ENCODE assay signal across 10 mouse cellular contexts in the genomic region with DNA sequence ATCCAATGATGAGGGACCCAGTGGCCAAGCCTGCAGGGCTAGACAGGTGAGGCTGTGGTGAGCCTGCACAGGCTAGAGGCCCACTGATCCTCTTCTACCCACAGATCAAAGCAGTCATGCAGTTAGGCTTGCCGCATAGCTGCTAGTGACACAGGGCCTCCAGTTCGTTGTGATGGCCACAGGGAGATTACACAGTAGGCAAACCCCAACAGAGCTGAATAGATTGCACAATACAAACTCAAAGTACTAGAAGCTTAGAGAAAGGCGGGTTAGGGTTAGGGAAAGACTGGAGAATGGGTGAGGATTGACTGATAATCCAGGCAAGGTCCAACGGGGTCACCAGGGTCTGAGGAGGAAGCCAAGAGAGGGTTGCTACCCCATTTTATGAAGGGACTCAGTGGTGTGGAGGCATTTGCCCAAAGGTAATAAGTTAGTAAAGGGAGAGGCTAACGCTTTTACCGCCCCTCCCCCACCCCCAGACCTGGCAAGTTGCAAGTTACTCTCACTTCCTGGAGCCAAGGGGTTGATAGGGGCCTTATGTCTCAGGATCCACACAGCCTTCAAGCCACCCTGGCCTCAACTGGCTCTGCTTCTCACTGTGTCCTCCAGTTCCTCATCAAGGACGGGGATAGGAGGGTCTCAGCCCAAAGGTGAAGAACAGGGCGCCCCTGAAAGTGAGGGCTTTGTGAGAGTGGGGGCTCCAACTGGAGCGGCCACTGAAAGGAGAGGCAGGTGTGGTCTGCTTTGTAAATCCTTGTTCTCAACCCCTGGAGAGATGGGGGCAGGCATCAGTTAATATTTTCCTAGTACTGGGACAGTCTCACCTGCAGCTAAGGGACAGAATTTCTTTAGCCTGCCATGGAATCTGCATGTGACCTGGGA. TPM values are rescaled to one million over a fixed set of nuclear protein-coding genes. Genes with fewer than 3 reads are reported as not detected.
DNase-seq lines count a peak whose midpoint lies in the region; ATAC-seq and TF ChIP-seq lines count a peak whose summit lies in the region.
"Had no signal": no experiment of that assay in that cellular context is flagged by ENCODE, and none has a peak within 500 bp of the region (broad histone marks: within the 10 kb centered on the region; RNA-seq: fewer than 3 reads in every experiment).

No protein-coding gene starts in this region.

- peak; percentile 36; the same call in 1 of the 2 replicates for ATAC-seq in kidney, embryonic 16.5 days (ENCODE audit: low FRiP score, low TSS enrichment)
- ATAC-seq in Patski: peak; percentile 77
- ATAC-seq in limb, embryonic 11.5 days (ENCODE audit: insufficient number of reproducible peaks, low FRiP score, low TSS enrichment, low read depth): peak; percentile 15; the same call in 1 of the 2 replicates
- peak; percentile 25; the same call in 1 of the 2 replicates for ATAC-seq in stomach, embryonic 14.5 days (ENCODE audit: insufficient number of reproducible peaks, insufficient read depth, low FRiP score, low read depth)

- no peaks in the 10 kb centered on the region for H3K9me3 ChIP-seq in kidney, embryonic 16.5 days (ENCODE audit: low read length)
- no peaks in the 10 kb centered on the region for H3K9me3 ChIP-seq in limb, embryonic 11.5 days (ENCODE audit: control insufficient read depth, low read length)
- H3K9me3 ChIP-seq in stomach, embryonic 14.5 days (ENCODE audit: control insufficient read depth, low read depth, low read length): no peaks in the 10 kb centered on the region

- H3K9ac ChIP-seq in kidney, embryonic 16.5 days (replicated peaks; ENCODE audit: low read length): no peak overlapping the region
- no peak overlapping the region for H3K9ac ChIP-seq in limb, embryonic 11.5 days (ENCODE audit: low read length)
- no peak overlapping the region for H3K9ac ChIP-seq in stomach, embryonic 14.5 days (replicated peaks; ENCODE audit: low read depth, low read length)

- peak overlapping the region; percentile 63; the same call in 1 of the 2 replicates for H3K27ac ChIP-seq in kidney, embryonic 16.5 days (ENCODE audit: low read length)
- no peak overlapping the region for H3K27ac ChIP-seq in limb, embryonic 11.5 days (replicated peaks; ENCODE audit: low read depth, low read length)
- H3K27ac ChIP-seq in stomach, embryonic 14.5 days (ENCODE audit: low read length): no peak overlapping the region
- H3K27ac ChIP-seq in gastrocnemius, adult 2 months: no peak overlapping the region

- H3K27me3 ChIP-seq in kidney, embryonic 16.5 days (ENCODE audit: insufficient read depth, low read length): no peaks in the 10 kb centered on the region
- H3K27me3 ChIP-seq in Patski: no peaks in the 10 kb centered on the region
- H3K27me3 ChIP-seq in limb, embryonic 11.5 days (ENCODE audit: control insufficient read depth, insufficient read depth, low read length): no peaks in the 10 kb centered on the region
- no peaks in the 10 kb centered on the region for H3K27me3 ChIP-seq in stomach, embryonic 14.5 days (ENCODE audit: control insufficient read depth, insufficient read depth, low read length)

- no peak for TF ChIP-seq CTCF in Patski (IDR thresholded peaks at IDR 0.05)
- TF ChIP-seq CTCF in gastrocnemius, adult 2 months (IDR thresholded peaks at IDR 0.05): no peak

- H3K36me3 ChIP-seq in kidney, embryonic 16.5 days (ENCODE audit: insufficient read depth, low read length): no peaks in the 10 kb centered on the region
- no peaks in the 10 kb centered on the region for H3K36me3 ChIP-seq in limb, embryonic 11.5 days (ENCODE audit: control insufficient read depth, insufficient read depth, low read length)
- no peaks in the 10 kb centered on the region for H3K36me3 ChIP-seq in stomach, embryonic 14.5 days (ENCODE audit: control insufficient read depth, insufficient read depth, low read length)

- H3K4me1 ChIP-seq in kidney, embryonic 16.5 days (ENCODE audit: insufficient read depth, low read length): peaks cover 27% of the 10 kb centered on the region
- H3K4me1 ChIP-seq in limb, embryonic 11.5 days (ENCODE audit: control insufficient read depth, insufficient read depth, low read length): peaks cover 22% of the 10 kb centered on the region
- peaks cover 21% of the 10 kb centered on the region; the same call in 1 of the 2 replicates for H3K4me1 ChIP-seq in stomach, embryonic 14.5 days (ENCODE audit: control insufficient read depth, insufficient read depth, low read length)

- in situ Hi-C loops in Patski (cut with MboI; ENCODE audit: low pct_unique_long_range_greater_than_20kb): no loop called here

- DNase-seq in kidney, postnatal 10 days: no peak
- no peak for DNase-seq in Patski (ENCODE audit: low read depth, low spot score)
- no peak for DNase-seq in limb, embryonic 11.5 days (ENCODE audit: low spot score)
- DNase-seq in gastrocnemius, adult 18-20 months (ENCODE audit: low spot score): no peak
- DNase-seq in gastrocnemius, adult 2 months: no peak
- DNase-seq in left cerebral cortex, adult 18-20 months (ENCODE audit: low spot score in 2 of 2): no peak
- DNase-seq: layer of hippocampus, adult 9-11 months; lung, postnatal 10 days had no signal

- intact Hi-C loops in gastrocnemius, adult 2 months (cut with DNase I): no loop called here

- POLR2A ChIA-PET in Patski (lab: Charles Lee): interaction anchor here (0.6 kb wide), 1 partner anchor 10 kb away, joined by 3 read pairs; no protein-coding TSS in a partner anchor

- no peak overlapping the region for H3K4me2 ChIP-seq in kidney, embryonic 16.5 days (replicated peaks; ENCODE audit: low read depth, low read length)
- no peak overlapping the region for H3K4me2 ChIP-seq in limb, embryonic 11.5 days (ENCODE audit: low read depth, severe bottlenecking)
- no peak overlapping the region for H3K4me2 ChIP-seq in stomach, embryonic 14.5 days (replicated peaks; ENCODE audit: low read depth, low read length)

- no peak overlapping the region for H3K4me3 ChIP-seq in kidney, embryonic 16.5 days (ENCODE audit: low read length)
- H3K4me3 ChIP-seq in limb, embryonic 11.5 days (ENCODE audit: low read depth, low read length): no peak overlapping the region
- H3K4me3 ChIP-seq in stomach, embryonic 14.5 days (ENCODE audit: low read depth, low read length): no peak overlapping the region
- H3K4me3 ChIP-seq in gastrocnemius, adult 2 months: no peak overlapping the region

- WGBS in kidney, embryonic 16.5 days: 66% methylated on average over 9 of the region's 9 CpGs
- WGBS in limb, embryonic 11.5 days: 70% methylated on average over 9 of the region's 9 CpGs
- 59% methylated on average over 9 of the region's 9 CpGs for WGBS in stomach, embryonic 14.5 days

- CTCF ChIA-PET in Patski (lab: Charles Lee): interaction anchor here (0.6 to 2.8 kb wide), 2 partner anchors 11 to 26 kb away, joined by 3 to 14 read pairs; no protein-coding TSS in a partner anchor

RNA-seq across cellular contexts. Expression of a gene that starts 13.2 kb away (rescaled TPM):
- polyA plus RNA-seq in kidney, embryonic 16.5 days (2015; fragmentation: Nextera tagmentation; extraction: Ambion mirVana): 10.7 and 15.7 TPM in 2 replicates
- polyA plus RNA-seq in Patski (2021): 38.2 TPM
- 14.1 and 16.4 TPM in 2 replicates for polyA plus RNA-seq in limb, embryonic 11.5 days (2014; fragmentation: Nextera tagmentation; extraction: Ambion mirVana)
- polyA plus RNA-seq in stomach, embryonic 14.5 days (2014; fragmentation: Nextera tagmentation; extraction: Ambion mirVana): 8.3 and 11.8 TPM in 2 replicates
- total RNA-seq in gastrocnemius, adult 18-20 months (2021): 1 to 10 TPM; 6.4 to 7.8 TPM
- total RNA-seq in gastrocnemius, adult 2 months (2021): 1 to 10 TPM; 5.0 to 5.7 TPM
- total RNA-seq in left cerebral cortex, adult 18-20 months (2021): 100 to 1,000 TPM; 161 to 167 TPM

RNA-seq across cellular contexts. Expression of a gene that starts 27.3 kb away (rescaled TPM):
- polyA plus RNA-seq in kidney, embryonic 16.5 days (2015; fragmentation: Nextera tagmentation; extraction: Ambion mirVana): 0.23 TPM in 1 of 2 replicates, not detected in the other
- not detected for polyA plus RNA-seq in Patski (2021)
- 0.31 TPM in 1 of 2 replicates, not detected in the other for polyA plus RNA-seq in limb, embryonic 11.5 days (2014; fragmentation: Nextera tagmentation; extraction: Ambion mirVana)
- not detected in 2 replicates for polyA plus RNA-seq in stomach, embryonic 14.5 days (2014; fragmentation: Nextera tagmentation; extraction: Ambion mirVana)
- not detected for total RNA-seq in gastrocnemius, adult 18-20 months (2021)
- total RNA-seq in gastrocnemius, adult 2 months (2021): not detected
- total RNA-seq in left cerebral cortex, adult 18-20 months (2021): not detected

Comparison
In these comparisons a context has a peak if more than half of its experiments do, and no peak if none do; other contexts are left out.
1. ATAC-seq: peak in every context shown above with its lines; median percentile 77 in Patski; 36 in kidney, embryonic 16.5 days; 25 in stomach, embryonic 14.5 days; 15 in limb, embryonic 11.5 days.